Mouse (Mus musculus) limb, embryonic 15.5 days (tissue): ENCODE data around the gene Glb1l. TPM values are rescaled to one million over a fixed set of nuclear protein-coding genes. Genes with fewer than 3 reads are reported as not detected.

Experiments
- ATAC-seq: fragments of 200-750 bp; cut with Nextera tagmentation; 2 replicates; pipeline ENCODE4 v1.8.0; 2017; ENCODE audit warnings: low read depth, moderate TSS enrichment; ENCODE audit not compliant: insufficient number of reproducible peaks, low FRiP score, low TSS enrichment
- H3K27ac ChIP-seq: fragments of 300-500 bp; sonication (generic); 2 replicates; pipeline ENCODE4 v1.5.1; 2015; ENCODE audit warnings: moderate library complexity, mild to moderate bottlenecking, inconsistent platforms
- H3K27me3 ChIP-seq: fragments of 300-500 bp; sonication (generic); 2 replicates; pipeline ENCODE4 v1.6.1; 2015; ENCODE audit warnings: inconsistent platforms
- H3K36me3 ChIP-seq: fragments of 300-500 bp; sonication (generic); 2 replicates; pipeline ENCODE4 v1.6.1; 2015; ENCODE audit warnings: inconsistent platforms
- H3K4me1 ChIP-seq: fragments of 300-500 bp; sonication (generic); 2 replicates; pipeline ENCODE4 v1.6.1; 2015; ENCODE audit warnings: inconsistent platforms
- H3K4me2 ChIP-seq: fragments of 300-500 bp; sonication (generic); 2 replicates; pipeline ENCODE4 v1.6.1; 2015; ENCODE audit warnings: mild to moderate bottlenecking, inconsistent platforms
- H3K4me3 ChIP-seq: fragments of 300-500 bp; sonication (generic); 2 replicates; pipeline ENCODE4 v1.5.1; 2015; ENCODE audit warnings: mild to moderate bottlenecking, inconsistent platforms
- H3K9ac ChIP-seq: fragments of 300-500 bp; sonication (generic); 2 replicates; pipeline ENCODE4 v1.6.1; 2015; ENCODE audit warnings: inconsistent platforms
- H3K9me3 ChIP-seq: fragments of 300-500 bp; sonication (generic); 2 replicates; pipeline ENCODE4 v1.6.1; 2016; ENCODE audit warnings: inconsistent platforms
- WGBS: fragments of 180-500 bp; shearing (Covaris S2); methylation state at CpG from one replicate; pipeline ENCODE4 v1.1.7; 2015; 5-methylcytosine and 5-hydroxymethylcytosine counted together
- microRNA-seq: library from miRNA; unstranded; fragments of <30 nt; microRNA quantifications from one replicate; pipeline ENCODE4, GENCODE M21; 2016
- polyA plus RNA-seq: library from polyadenylated mRNA; unstranded; fragments of >200 nt; fragmentation: Nextera tagmentation; extraction: Ambion mirVana; gene quantifications from 2 replicates; pipeline ENCODE4 v1.2.1, GENCODE M21; 2015

Glb1l gene
- polyA plus RNA-seq, 1 experiment from 2014 or later: 19.0 TPM

- peaks cover 35% of the 10 kb centered on the region for H3K36me3 ChIP-seq
- H3K4me3 ChIP-seq: peak overlapping the region; percentile 80
- H3K4me1 ChIP-seq: peaks cover 15% of the 10 kb centered on the region
- peak overlapping the region; percentile 76 for H3K4me2 ChIP-seq
- H3K9me3 ChIP-seq: no peaks in the 10 kb centered on the region
- H3K27ac ChIP-seq: peak overlapping the region; percentile 94
- 7% methylated on average over 7 of the region's 7 CpGs for WGBS
- no peaks in the 10 kb centered on the region for H3K27me3 ChIP-seq
- H3K9ac ChIP-seq: peak overlapping the region; percentile 79
- ATAC-seq: no peak; the same call in 1 of the 2 replicates
These were observed 42.5 kb downstream of the Glb1l start for GRCm38 (mm10) chr1:75168093-75168471.

- no peak overlapping the region for H3K4me3 ChIP-seq
- H3K4me1 ChIP-seq: no peaks in the 10 kb centered on the region
- 83% methylated on average over 4 of the region's 4 CpGs for WGBS
- no peak for ATAC-seq
- no peaks in the 10 kb centered on the region for H3K36me3 ChIP-seq
- H3K27me3 ChIP-seq: no peaks in the 10 kb centered on the region
- no peak overlapping the region for H3K4me2 ChIP-seq
- H3K9me3 ChIP-seq: no peaks in the 10 kb centered on the region
- H3K9ac ChIP-seq: no peak overlapping the region
- H3K27ac ChIP-seq: no peak overlapping the region
These were observed 50.4 kb downstream of the Glb1l start for GRCm38 (mm10) chr1:75160256-75160617.

- Histone ChIP-seq H3K27me3 (no peaks in the 10 kb centered on the region), H3K9me3 (no peaks in the 10 kb centered on the region), H3K27ac (no peak overlapping the region), H3K4me3 (no peak overlapping the region), H3K4me2 (no peak overlapping the region), H3K9ac (no peak overlapping the region), H3K4me1 (no peaks in the 10 kb centered on the region), H3K36me3 (no peaks in the 10 kb centered on the region)
- no peak for ATAC-seq
- WGBS: 75% methylated on average over 5 of the region's 5 CpGs
These were observed 50.9 kb downstream of the Glb1l start for GRCm38 (mm10) chr1:75159540-75160255.

- ATAC-seq: no peak
- H3K4me2 ChIP-seq: no peak overlapping the region
- H3K27ac ChIP-seq: no peak overlapping the region
- H3K9me3 ChIP-seq: no peaks in the 10 kb centered on the region
- H3K4me3 ChIP-seq: no peak overlapping the region
- H3K36me3 ChIP-seq: no peaks in the 10 kb centered on the region
- H3K9ac ChIP-seq: no peak overlapping the region
- no peaks in the 10 kb centered on the region for H3K27me3 ChIP-seq
- no peaks in the 10 kb centered on the region for H3K4me1 ChIP-seq
These were observed 51.6 kb downstream of the Glb1l start for GRCm38 (mm10) chr1:75158990-75159389.

GRCm38 (mm10) chr1:75155837-75156236 lies 54.8 kb downstream of the Glb1l start:
- no peak overlapping the region for H3K4me2 ChIP-seq
- no peak overlapping the region for H3K9ac ChIP-seq
- ATAC-seq: no peak
- no peak overlapping the region for H3K27ac ChIP-seq
- H3K36me3 ChIP-seq: no peaks in the 10 kb centered on the region
- H3K27me3 ChIP-seq: no peaks in the 10 kb centered on the region
- H3K4me3 ChIP-seq: no peak overlapping the region
- WGBS: 60% methylated on average over 3 of the region's 3 CpGs
- no peaks in the 10 kb centered on the region for H3K4me1 ChIP-seq
- H3K9me3 ChIP-seq: no peaks in the 10 kb centered on the region

GRCm38 (mm10) chr1:75148727-75149126 lies 61.9 kb downstream of the Glb1l start:
- H3K36me3 ChIP-seq: peaks cover 47% of the 10 kb centered on the region
- H3K4me3 ChIP-seq: no peak overlapping the region
- H3K4me2 ChIP-seq: no peak overlapping the region
- no peaks in the 10 kb centered on the region for H3K9me3 ChIP-seq
- ATAC-seq: no peak
- peaks cover 6% of the 10 kb centered on the region for H3K4me1 ChIP-seq
- WGBS: 89% methylated on average over 4 of the region's 4 CpGs
- no peak overlapping the region for H3K9ac ChIP-seq
- no peak overlapping the region for H3K27ac ChIP-seq
- H3K27me3 ChIP-seq: no peaks in the 10 kb centered on the region

Small RNAs within 50 kb of the gene (microRNA-seq; reads per million reads assigned to microRNA genes)
- not detected for gene Gm27943

Other genes starting within 250 kb of the Glb1l start
- gene Nhej1, start 85.6 kb downstream of the Glb1l start, polyA plus RNA-seq: 10.7 and 10.9 TPM in 2 replicates
- 0.19 and 0.35 TPM in 2 replicates for gene Slc23a3, start 76.9 kb downstream of the Glb1l start, polyA plus RNA-seq
- 43.8 and 46.8 TPM in 2 replicates for gene Cnppd1, start 68.1 kb downstream of the Glb1l start, polyA plus RNA-seq
- gene Retreg2, start 68.0 kb downstream of the Glb1l start, polyA plus RNA-seq: 41.5 and 47.3 TPM in 2 replicates
- gene Zfand2b, start 42.2 kb downstream of the Glb1l start, polyA plus RNA-seq: 44.4 and 48.6 TPM in 2 replicates
- 28.3 and 29.5 TPM in 2 replicates for gene Abcb6, start 30.4 kb downstream of the Glb1l start, polyA plus RNA-seq
- gene Ankzf1, start 18.7 kb downstream of the Glb1l start, polyA plus RNA-seq: 28.0 and 30.7 TPM in 2 replicates
- 33.9 TPM in 2 replicates for gene Atg9a, start 18.6 kb downstream of the Glb1l start, polyA plus RNA-seq
- 119 TPM in 2 replicates for gene Stk16, start within 50 bp of the Glb1l start, polyA plus RNA-seq
- 124 and 168 TPM in 2 replicates for gene Tuba4a, start 9.1 kb upstream of the Glb1l start, polyA plus RNA-seq
- gene A630095N17Rik, start 21.3 kb upstream of the Glb1l start, polyA plus RNA-seq: not detected in 2 replicates
- gene Dnajb2, start 25.6 kb upstream of the Glb1l start, polyA plus RNA-seq: 44.5 and 49.5 TPM in 2 replicates
- 0.12 and 0.14 TPM in 2 replicates for gene Ptprn, start 53.7 kb upstream of the Glb1l start, polyA plus RNA-seq
- 0.35 TPM in 1 of 2 replicates, not detected in the other for gene Resp18, start 67.6 kb upstream of the Glb1l start, polyA plus RNA-seq
- gene Dnpep, start 107.2 kb upstream of the Glb1l start, polyA plus RNA-seq: 117 TPM in 2 replicates
- gene Des, start 149.5 kb upstream of the Glb1l start, polyA plus RNA-seq: 74.4 and 227 TPM in 2 replicates
- gene Speg, start 164.5 kb upstream of the Glb1l start, polyA plus RNA-seq: 15.4 and 16.3 TPM in 2 replicates
- gene Gmppa, start 225.1 kb upstream of the Glb1l start, polyA plus RNA-seq: 94.6 and 97.0 TPM in 2 replicates
- gene Asic4, start 239.6 kb upstream of the Glb1l start, polyA plus RNA-seq: 0.14 TPM in 2 replicates